Mouse (Mus musculus): ENCODE results near the gene Gm17535.
"Not testable (repeated sequence)": the region's sequence is repeated elsewhere in the genome, so short reads cannot be mapped to it uniquely, and the experiment has no call there.

DNA sequence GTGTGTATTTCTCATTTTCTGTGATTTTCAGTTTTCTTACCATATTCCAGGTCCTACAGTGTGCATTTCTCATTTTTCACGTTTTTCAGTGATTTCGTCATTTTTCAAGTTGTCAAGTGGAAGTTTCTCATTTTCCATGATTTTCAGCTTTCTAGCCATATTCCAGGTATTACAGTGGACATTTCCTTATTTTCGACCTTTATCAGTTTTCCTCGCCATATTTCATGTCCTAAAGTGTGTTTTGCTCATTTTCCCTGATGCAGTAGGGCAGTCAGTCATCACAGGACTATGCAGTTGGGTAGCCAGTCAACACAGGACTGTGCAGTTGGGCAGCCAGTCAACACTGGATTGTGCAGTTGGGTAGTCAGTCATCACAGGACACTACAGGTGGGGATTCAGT lies 3.8 kb downstream of the Gm17535 start:
- TF ChIP-seq POLR2A (IDR thresholded peaks at IDR 0.05; ENCODE audit: extremely low read depth, insufficient read depth, low read length); CTCF (IDR thresholded peaks at IDR 0.05; ENCODE audit: low read depth, low read length): not testable (repeated sequence)

Data from liver, adult 2 months (tissue).